Mouse (Mus musculus) hindlimb bud, embryonic 11.5 days (tissue): ENCODE measurements at regions not wholly inside any gene's neighbourhood (a gene's known extent, or its start where the extent isn't known, plus 50 kb on each side); places are given as distances from the start of the nearest gene placed in this dataset.
"Not testable (repeated sequence)": the region's sequence is repeated elsewhere in the genome, so short reads cannot be mapped to it uniquely, and the experiment has no call there.

Experiments used
- DNase-seq: peaks from one replicate; pipeline ENCODE4 v3.0.0-alpha.2; 2012; ENCODE audit warnings: low read depth, low spot score; ENCODE audit errors: extremely low spot score

DNA sequence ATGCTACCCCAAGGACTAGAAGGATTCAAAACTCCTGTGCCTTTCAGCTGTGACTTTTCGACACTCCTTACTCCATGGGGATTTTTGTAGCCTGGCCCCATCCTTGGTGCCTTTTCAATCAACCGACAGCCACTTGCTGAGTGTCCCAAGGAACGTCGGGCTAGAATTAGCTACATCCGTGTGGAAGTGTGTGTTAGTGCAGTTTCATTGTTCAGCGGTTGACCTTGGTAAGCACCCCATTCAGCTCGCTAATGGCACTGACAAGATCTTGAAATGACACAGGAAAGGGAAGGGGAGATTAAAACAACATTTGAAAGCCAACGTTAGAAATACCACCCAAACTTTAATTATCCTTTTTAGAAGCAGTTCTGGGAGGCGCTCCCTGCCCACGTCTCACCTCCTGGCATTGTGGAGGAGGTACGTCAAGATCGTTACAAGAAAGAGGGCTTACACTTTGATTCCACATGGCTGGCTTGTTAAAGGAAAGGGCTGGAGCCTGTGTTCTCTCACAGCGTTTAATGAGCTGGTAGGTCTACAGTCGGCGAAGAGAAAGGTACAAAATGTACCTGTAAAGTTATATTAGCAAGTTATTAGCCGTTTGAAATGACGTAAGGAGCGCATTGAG is 536.4 kb downstream of the Fam19a2 start:
- DNase-seq, result no peak

DNA sequence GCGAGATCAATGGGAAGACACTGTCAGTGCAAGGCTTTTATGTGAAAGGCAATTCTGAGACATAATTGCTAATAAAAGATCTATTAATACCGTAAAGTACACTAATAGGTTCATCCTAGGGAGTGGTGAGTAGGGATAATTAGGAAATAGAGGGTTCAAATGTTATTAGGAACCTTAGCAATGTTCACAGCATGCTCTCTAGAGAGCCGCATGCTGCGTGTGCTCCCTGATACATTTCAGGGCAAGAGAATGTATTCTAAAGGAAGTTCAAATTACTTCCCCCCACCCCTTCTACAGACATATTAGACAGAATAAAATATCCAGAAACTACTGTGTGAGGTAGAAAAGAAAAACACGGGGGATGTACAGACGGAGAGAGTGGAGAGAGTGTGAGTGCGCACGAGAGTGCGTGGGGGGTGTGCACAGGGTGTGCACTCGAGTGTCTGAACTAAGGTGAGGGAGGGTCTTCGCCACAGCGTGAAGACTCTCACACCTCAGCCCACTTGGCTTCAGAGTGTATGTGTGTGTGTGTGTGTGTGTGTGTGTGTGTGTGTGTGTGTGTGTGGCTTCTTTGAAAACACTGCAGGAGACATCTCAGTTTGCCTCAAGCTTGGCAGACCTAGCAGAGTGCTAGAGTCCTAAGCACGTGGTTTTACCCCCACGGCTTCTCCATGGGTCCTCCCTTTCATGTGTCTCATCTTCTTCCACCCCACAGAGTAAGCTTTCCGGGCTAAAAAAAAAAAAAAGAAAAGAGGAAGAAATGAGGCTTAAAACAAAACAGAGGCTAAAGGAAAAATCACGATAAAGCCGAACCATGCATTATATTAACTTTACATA is 537.1 kb downstream of the Fam19a2 start:
- no peak for DNase-seq

GRCm38 (mm10) chr10:123810882-123811281 is 547.1 kb downstream of the Fam19a2 start:
- no peak for DNase-seq

DNA sequence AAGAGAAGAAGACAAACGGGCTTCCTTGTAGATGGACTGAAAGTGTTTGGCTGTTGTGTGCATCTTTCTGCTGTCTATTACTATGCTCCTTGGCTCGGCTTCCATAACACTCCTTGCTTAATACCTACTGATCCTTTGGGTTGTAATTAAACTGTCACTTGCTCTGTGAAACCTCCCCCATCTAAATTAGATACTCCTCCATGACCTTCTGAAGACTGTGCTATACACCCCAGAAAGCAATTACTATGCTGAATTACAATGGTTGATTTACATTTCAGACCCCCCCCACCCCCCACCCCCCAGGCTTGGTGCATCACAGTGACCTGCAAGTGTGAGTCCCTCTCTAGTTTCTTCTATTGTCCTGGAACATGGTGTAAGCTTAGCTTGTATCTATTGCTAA is 549.3 kb downstream of the Fam19a2 start:
- no peak for DNase-seq

- no peak for DNase-seq
Observed at GRCm38 (mm10) chr10:123840061-123840751, 576.4 kb downstream of the Fam19a2 start.

DNA sequence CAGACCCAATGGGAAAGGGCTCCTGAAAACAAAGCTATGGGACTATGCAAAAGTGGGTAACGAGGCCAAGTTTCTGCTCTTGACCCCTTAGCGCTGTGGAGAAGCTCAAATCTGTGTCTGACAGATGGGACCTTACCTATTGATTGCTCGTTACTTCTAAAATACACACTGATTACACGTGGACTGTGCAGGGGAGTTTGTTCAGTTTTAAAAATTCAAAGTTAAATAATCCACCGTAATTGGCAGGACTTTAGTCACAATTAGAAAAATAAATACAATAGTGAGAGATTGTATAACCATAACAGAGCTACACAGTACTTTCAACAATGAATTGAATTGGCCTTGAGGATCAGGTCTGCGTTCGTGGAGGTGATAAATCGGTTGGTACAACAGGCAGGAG is 578.3 kb downstream of the Fam19a2 start:
- no peak for DNase-seq

GRCm38 (mm10) chr10:123843604-123844003 is 579.8 kb downstream of the Fam19a2 start:
- no peak for DNase-seq

- DNase-seq, result no peak
Observed at GRCm38 (mm10) chr10:123846631-123847030, 582.8 kb downstream of the Fam19a2 start.

- DNase-seq, result no peak
Observed at GRCm38 (mm10) chr10:123848564-123848963, 584.8 kb downstream of the Fam19a2 start.

- DNase-seq, result peak; percentile 24
Observed at GRCm38 (mm10) chr10:123875459-123875858, 611.7 kb downstream of the Fam19a2 start.

DNA sequence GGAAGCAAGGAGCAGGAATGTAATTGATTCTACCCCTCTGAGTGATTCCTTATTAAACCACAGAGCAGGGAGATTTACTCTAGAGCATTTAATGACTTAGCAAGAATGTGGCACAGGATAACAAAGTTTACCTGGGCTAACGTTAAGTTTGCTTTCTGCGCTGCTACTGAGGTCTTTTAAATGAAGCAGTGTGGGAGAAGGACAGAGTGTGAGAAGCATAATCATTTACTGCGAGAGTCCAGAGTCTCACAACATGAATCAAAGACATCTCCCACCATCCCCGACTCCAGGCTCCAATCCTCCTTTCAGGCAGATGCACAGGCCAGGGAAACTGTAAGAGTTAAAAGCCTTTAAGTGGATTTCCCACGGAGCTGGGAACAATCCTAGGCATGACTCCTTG is 612.1 kb downstream of the Fam19a2 start:
- DNase-seq, result no peak

DNA sequence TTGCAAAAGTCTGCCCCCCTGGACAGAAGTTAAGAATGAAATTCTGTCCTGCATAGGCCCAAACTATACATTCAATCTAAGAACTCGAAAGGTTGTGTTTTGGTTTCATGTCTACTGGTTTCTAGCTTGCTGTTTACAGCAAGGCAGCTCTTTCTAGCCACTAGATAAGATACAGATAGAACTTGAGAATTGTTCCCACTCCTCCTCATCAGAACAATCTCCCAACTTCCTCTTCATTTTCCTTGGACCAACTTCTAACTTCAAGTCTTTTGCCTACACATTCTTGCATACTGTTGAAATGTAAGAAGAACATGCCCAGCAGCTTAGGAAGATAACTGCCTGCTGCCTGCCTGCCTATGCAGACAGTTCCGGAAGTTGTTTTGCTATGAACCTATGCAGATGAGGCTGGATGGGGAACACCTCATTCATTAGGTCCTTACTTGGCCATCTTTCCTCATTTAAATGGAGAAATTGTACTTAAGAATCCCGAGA is 624.9 kb downstream of the Fam19a2 start:
- DNase-seq, result no peak

DNA sequence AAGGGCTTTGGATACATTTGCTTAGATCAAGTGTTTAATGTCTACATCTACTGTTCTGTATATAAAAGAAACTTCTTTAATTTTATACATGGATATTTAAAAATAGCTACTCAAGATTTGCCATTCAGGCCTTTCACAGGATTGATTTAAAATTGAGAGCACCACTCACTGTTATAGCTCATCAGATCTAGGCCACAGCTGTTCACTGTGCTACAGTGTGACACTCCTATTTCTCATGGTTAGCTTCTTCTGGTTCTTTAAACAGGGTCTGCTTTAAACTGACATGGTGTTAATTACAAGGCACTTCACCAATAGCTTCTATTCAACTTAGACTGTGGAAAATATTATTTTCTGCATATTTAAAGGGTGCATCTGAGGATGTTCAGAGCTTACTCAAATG is 655.3 kb downstream of the Fam19a2 start:
- DNase-seq, result no peak

GRCm38 (mm10) chr10:123929955-123930354 is 666.2 kb downstream of the Fam19a2 start:
- no peak for DNase-seq

- not testable (repeated sequence) for DNase-seq
Observed at GRCm38 (mm10) chr10:123938732-123939131, 674.9 kb downstream of the Fam19a2 start.
